Mouse (Mus musculus) right cerebral cortex, adult 2 months (tissue): ENCODE measurements around the gene Ager.

Experiments
- DNase-seq, 2 experiments: peaks; one replicate each; pipeline ENCODE4 v3.0.0; 2021 to 2022; ENCODE audit warnings: low spot score in 2 of 2

The Ager gene

DNA sequence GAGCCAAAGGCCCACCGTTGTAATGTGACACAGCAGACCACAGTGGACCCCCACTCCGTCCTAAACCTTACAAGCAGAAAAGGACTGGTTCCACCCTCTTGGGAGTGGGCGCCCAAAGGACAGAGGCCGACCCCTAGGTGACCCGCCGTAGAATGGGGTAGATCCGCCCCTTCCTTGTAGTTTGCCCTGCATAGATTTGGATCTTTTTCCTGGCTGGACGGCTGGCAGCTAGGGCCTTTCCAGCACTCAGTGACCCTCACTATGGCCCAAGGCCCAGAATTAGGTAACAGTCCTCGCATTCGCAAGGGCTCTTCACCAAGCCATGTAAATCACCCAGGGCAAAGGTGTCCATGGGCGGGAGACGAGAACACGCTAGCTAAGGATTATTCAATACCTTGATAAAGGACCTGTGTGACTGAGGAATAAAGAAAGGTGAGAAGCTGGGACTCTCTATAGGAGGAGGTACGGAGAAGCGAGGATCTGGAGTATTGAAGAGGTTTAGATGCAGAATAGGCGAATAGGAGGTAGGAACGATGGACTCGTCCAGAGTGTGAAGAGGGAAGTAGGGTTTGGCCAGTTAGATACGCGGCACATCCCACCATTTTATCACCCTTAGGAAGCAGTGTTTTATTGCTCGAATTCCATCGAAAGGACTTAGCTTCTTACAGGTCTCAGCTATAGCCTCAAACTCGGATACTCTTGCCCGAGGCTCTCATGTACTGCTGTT lies 7.0 kb downstream of the Ager start:
- DNase-seq, result no peak

DNA sequence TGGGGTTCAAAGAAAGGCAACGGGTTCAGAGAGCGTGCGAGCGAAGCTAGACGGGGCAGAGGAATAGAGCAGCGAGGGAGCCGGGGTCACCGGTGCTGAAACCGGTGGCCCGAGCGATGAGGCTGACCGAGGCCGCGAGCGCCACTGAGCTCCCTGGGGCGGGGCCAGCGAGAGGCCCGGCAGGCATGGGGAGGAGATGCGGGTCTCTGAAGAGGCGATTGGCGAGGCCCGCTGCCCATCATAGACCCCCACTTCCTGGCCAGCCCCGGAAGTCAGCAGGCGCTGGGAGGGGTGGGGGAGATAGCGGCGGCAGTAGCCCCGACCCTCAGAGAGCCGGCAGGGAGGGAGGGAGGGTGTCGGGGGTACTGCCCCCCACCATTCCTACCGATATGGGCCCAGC lies 7.9 kb downstream of the Ager start:
- peak; percentile 99 for DNase-seq

DNA sequence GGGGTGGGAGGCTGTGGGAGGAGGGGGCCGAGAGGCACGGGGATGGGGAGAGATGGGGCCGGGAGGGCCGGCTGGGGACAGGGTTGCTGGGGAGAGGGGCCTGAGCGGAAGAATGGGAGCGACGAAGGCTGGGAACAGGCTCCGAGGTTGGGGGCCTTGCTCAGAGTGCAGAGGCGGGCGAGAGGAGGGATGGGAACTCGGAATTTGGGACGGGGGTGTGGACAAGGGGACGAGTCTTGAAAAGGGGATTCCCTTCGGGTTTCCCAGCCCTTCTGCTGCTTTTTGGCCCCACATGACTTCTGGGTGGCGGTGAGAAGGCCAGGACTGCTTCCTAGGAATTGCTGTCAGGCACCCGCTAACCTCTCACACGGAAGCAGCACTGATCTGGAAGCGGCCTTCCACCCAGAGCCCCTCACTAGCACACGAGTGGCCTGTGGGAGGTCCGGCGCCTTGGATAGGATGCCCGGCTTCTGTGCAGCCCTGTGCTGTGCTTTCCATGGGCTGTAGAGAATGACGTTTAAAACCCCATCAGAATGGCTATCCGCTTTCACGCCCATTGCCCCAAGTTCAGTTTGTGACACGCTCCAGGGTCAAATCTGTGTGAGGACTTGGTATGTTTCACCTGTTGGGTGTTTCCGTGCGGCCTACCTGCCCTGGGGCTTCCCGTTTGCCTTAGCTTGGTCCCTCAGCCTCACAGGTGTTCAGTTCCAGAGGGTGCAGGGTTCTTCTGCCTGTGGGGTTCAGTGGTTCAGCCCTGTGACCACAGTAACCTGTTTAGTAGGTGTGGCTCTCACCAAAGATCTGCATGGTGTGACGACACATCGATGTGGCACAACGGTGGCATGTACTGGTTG lies 8.8 kb downstream of the Ager start:
- DNase-seq, result no peak

DNA sequence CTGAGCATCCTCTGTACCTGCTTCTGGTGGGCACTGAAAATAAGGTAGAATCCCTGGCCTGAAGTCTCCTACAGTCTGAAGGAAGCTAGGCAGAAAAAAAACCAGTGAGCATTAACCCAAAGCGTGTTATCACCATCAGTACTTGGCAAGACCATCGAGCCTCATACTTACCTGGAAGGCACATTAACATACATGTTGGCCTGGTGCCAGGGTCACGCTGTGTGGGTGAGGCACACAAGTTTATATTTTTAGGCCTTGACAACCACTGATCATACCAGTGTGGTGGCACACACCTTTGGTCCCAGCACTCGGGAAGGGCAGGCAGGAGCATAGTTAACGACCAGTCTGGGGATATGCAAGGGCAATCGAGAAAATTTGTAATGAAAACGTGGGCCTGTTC lies 10.3 kb downstream of the Ager start:
- no peak for DNase-seq

DNA sequence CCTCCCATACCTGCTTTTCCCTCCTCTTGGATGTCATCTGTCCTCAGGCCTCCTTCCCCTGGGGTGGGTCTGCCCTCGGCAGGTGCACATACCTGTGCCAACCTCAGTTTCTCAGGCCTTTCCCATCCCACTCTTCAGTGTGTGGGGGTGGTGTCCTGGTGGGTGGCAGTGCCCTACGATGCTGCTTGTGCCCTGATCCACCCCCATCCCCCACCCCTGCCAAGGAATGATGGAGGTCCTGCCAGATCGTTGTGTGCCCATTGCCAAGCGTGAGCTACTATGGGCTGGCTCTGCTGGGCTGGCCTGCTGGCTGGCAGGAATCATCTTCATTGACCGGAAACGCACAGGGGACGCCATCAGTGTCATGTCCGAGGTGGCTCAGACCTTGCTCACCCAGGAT lies 13.4 kb downstream of the Ager start:
- DNase-seq, result no peak

DNA sequence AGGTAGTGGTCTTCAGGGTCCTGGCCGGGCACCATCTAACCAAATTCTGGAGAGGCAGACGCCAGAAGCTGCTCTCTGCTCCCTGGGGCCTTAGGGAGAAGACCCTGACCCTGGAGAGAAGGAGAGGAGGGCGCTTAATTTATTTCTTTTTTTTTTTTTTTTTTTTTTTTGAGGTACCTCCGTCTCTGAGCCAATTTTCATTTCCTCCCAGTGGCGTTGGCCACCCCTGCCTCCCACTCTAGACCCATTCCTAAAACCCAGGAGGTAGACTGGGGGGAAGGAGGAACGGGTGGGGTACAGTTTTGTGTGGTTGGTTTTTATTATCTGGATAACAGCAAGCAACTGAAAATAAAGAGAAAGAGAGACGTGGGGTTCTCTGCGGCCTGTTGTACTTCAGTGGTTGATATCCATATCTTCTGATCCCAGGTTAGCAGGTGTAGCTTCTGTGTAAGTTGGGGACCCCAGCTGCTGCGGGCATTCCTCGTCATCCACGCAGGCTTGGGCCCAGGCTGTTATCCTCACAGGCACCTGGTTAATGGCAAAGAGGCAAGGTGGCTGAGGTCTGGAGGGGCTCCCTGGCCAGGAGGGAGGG lies 15.5 kb downstream of the Ager start:
- DNase-seq, result no peak

DNA sequence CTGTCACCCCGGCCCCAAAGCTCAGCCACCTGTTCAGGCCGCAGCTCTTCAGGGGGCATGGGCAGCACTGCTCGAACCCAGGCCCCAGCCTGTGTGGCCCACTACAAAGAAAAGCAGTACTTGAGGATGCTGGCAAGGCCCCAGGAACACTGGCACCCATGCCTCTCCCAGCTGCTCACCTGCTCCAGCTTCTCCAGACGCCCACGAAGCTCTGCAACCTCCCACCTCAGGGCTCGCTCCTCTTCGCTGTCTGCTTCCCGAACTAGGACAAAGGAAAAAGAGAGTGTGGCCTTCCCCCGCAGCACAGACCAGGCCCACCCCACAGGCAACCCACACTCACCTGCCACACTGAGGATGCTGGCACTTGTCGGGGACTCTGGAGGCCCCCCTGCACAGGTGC lies 16.2 kb downstream of the Ager start:
- DNase-seq, result no peak

DNA sequence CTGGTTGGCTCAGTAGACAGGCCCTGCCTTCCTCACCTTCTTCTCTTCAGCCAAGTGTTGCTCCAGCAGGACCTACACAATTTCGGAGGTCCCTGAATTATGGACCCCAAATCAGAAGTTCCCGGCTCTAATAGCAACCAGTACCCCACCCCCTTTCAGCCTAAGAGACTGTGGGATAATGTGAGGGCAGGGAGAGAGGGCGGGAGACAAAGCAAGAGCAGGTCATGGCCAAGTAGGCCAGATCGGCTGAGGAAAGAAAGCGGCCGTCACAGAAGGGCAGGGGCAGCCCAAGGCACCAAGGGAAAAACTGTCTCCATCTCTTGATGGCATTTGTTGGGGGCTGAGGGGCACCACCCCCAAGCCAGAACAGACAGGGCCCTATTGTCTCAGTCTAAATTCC lies 18.2 kb downstream of the Ager start, which contains the start of gene Egfl8:
TSS of gene Egfl8 (minus strand) at position 101 of the 400 bp plus-strand sequence.
- no peak for DNase-seq

DNA sequence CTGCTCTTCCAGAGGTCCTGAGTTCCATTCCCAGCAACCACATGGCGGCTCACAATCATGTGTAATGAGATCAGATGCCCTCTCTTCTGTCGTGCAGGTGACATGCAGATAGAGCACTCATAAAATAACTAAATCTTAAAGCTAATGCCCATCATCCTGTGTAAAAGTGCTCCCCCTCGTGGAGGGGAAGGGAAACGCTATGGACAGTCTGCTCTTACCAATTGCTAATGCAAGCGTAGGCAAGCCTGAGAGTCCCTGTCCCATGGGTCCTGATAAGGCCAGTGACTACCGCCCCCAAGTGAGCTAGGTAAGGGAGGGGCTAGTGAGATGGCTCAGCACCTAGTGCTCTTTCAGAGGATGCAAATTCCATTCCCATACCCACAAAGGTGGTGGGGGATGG lies 21.3 kb downstream of the Ager start:
- peak; percentile 76 to 78 for DNase-seq

DNA sequence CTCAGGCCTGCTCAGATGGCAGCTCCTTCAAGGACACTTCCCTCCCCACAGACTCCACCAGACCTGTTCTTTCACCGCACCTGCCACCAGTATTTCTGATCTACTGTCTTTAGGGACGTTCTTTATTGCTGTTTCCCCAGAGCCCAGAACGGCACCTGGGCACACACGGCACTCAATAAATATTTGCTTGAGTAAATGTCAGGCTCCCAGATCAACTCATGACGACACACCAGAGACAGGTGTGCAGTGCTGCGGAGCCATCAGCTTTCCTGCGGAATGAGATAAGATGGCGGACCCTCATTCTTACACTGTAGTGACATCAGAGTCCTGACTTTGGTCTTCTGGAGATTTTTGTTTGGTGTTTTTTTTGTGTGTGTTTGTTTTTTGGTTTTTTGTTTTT lies 23.3 kb downstream of the Ager start:
- no peak for DNase-seq

DNA sequence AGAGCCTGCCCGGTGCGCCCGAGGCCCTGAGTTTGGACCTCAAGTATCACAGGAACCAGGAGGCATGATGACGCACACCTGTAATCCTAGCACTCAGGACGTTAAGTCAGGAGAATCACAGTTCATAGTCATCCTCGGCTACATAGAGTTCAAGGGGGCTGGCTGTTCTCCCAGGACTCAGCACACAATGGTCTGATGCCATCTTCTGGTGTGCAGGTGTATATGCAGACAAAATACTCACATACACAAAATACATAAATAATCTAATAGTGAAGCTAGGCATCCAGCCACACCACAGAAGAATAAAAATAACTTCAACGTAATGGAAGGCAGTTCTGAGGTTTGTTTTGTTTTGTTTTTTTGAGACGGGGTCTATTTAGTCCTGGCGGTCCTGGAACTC lies 25.5 kb downstream of the Ager start:
- no peak for DNase-seq

DNA sequence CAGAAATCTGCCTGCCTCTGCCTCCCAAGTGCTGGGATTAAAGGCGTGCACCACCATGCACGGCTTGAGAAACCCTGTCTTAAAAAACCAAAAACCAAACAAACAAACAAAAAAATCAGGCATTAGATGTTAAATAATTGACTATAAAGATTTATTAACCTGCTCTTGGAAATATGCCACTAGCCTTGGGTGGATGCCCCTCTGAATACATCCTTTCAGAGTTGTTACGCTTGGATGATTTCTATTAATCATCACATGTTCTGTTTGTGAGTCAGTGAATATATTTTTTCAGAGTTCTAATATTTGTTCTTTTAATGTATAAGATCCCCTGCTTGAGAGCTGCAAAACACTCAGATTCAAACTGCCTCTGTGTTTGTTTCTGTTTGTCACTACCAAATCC lies 27.3 kb downstream of the Ager start:
- DNase-seq, result no peak

DNA sequence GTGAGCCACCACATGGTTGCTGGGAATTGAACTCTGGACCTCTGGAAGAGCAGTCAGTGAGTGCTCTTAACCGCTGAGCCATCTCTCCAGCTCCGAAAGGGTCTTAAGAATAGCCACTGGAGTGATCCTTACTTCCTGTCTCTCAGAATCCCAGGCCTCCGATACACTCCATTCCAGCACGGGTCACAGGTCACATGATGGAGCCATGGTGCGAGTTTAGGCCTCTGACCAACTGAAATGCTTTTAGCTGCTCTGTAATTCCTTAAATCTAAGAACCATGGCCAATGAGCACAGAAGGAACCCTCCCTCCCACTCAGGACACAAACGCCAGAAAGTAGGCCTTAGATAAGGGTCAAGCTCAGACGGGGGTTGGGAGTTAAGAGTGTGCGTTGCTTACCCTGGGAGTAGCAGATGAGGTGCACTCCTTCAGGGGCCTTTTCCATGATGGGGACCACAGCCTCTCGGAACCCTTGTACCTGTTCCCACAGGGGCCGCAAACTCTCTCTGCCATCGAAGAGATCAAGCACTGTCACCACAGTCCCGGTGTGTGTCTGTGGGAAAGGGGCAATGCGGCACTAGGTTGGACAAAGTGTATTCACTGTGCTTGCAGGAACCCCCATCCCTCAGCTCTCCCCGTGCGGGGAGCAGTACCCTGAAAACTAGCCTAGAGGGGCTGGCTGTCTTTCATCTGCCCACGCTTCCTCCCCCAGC lies 28.6 kb downstream of the Ager start:
- no peak for DNase-seq

DNA sequence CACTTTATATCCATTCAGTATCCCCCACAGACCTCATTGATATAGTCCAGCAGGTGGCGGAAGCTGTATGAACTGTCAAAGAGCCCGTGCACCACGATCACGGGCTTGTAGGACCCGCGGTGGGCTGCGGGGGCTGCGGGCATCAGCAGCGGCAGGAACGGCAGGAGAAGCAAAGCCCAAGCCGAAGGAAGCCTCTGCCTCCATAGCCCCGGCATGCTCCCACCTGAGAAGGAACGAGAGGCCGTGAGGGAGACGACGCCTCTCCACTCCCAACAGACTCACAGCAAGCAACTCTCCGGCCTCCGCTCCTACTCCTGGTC lies 29.1 kb downstream of the Ager start:
- peak in 1 of 2 experiments; percentile 65 for DNase-seq

DNA sequence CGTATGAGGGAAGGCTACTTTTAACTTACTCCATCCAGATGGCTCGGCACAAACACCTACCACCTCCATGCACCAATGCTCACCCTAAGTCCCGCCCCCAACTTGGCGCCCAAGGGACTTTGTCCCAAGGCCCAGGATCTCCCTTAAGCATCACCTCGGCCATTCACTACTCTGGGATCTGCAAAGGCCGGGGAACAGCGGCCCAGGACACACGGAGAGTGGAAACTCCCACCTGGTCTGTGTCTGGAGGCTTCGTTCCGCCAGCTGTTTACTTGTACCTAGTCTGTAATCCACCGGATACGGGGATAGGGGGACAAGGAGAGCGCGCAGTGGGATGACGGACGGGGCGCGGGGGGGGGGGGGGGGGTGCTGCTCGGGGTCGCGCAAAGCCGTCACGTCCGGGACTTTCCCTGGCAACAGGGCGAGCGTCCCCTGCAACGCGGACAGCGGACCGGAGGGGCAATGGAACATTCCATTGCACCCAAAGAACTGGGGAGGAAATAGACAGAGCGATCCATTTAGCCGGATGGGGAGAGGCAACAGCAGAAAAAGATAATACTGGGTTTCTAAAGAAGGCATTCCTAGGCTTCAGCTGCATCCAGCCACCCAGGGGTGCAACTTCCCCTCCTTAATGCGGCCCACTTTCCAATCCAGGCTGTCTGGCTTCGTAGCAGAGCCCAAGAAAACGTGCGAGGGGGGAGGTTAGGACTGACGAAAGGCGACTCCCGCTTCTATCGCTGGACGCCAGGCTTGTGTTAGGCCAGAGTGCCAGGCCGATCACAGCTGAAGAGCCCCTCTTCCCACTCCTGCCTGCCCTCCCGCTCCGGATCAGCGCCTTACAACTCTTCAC lies 29.7 kb downstream of the Ager start:
- DNase-seq, result peak; percentile 84 to 87

DNA sequence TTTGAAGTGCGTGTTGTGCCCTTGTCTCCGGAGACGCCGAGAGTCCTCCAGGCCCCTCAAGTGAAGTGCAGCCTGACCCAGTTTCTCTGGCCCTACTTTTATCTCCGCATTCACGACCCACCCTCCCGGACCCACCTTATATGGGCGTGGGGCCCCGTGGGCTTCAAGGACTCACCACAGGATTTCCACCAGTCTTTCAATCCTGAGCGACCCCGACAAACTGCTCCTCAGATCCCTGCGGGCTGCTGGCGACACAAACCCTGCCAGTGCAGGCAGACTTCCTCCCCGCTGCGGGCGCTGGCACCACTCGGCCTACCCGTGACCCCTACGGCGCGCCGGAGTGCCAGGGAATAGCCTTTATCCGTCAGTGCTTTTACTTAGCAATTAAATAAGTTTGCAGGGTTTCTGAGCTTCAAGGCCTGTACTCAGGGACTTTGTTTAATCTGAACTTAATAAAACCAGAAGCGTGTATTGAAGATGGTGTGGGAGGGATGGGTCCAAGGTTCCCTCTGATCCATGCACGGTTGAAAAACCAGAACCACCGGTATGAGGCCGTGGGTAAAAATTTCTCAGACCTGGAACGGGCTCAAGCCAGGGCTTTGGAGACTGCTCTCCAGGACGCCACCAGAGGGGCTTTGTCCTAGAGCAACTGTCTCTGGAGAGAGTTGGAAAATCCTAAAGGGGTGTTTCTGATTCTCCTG lies 30.4 kb downstream of the Ager start, which contains the start of gene Ppt2:
TSS of gene Ppt2 (minus strand) at position 568 of the 701 bp plus-strand sequence.
- no peak for DNase-seq

DNA sequence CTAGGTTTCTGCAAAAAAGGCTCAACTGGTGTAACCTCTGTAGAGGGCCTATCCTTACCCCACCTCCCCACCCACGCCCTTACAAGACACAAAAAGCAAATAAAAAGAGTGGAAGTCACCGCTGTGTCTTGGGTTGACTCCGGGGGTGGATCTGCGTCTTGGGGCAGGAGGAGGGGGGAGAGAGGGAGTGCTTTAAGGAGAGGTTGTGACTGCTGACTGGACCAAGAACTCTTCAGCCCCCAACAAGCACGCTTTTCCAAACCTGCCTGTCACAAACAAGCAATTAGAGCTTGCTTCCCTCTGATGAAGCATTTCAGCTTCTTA lies 30.9 kb downstream of the Ager start:
- DNase-seq, result no peak

DNA sequence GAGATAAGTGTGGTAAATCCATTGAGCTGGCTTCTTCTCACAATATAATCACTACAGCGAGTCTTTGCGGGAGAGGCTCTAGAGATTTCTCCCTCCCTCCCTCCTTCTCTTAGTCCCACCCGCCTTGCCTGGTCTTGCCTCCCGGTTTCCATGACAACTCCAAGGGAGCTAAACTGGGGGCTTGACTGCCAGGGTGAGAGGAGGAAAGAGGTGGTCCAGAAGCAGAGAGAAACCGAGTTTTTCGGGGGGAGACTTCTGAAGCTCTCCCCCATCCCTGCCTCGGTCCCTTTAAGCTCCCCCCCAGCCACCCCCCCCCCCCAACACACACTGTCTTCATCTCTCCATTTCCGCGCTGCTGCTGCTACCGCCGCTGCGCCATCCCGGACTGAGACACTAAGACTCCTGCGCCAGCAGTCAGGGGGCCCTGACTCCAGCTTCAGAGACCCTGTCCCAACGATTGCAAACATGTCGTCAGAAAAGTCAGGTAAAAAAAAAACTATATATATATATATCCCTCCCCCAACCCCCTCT lies 31.6 kb downstream of the Ager start, which contains the start of gene Prrt1:
TSS of gene Prrt1 (plus strand) at position 313 of the 531 bp plus-strand sequence.
- DNase-seq, result peak in 1 of 2 experiments; percentile 73

DNA sequence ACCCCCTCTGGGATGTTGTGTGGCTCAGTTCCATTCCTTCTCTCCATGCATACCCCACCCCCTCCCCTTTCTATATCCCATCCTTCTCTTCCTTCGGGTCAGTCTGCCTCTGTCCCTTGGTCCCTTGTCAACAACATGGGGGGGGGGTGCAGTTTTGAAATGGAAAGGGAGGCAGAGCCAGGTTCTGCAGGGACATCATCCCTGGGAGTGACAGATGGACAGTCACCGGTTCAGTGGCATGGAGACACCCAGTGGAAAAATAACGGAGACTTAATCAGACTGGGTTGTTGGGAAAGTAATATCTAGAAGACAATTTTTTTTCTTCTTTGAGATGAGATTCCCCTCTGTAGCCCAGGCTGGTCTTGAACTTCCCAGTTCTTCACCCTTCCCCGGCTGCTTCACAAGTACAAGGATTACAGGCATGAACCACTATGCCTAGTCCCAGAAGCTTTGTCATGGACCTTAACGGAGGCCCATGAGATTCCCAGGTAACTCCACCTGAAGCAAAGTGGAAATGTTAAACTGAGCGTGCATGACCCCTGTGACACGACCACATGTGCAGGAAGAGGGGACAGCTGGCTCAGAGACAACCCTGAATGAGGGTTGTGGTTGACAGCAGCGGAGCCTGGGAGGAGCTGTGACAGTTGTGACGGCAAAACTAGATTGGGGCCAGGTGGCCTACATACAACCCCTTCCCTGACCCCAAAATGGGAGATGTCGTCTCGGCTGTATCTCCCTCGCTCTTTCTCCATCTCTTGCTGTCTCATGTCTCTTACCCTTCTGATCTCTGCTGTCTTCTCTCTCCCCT lies 32.3 kb downstream of the Ager start:
- no peak for DNase-seq
